Mouse (Mus musculus) CH12.LX (cell line): ENCODE measurements around the gene Hpgds. TPM values are rescaled to one million over a fixed set of nuclear protein-coding genes. Genes with fewer than 3 reads are reported as not detected.
A peak's percentile ranks its signal among the peaks of the same experiment; 100 is the strongest.

Source experiments
- DNase-seq: peaks from one replicate; pipeline ENCODE4 v3.0.0-alpha.2; 2013; ENCODE audit errors: extremely low read depth
- H3K27ac ChIP-seq: 2 replicates; pipeline ENCODE4 v1.5.1; 2012; ENCODE audit warnings: low read depth, mild to moderate bottlenecking, control low read depth, moderate library complexity; ENCODE audit not compliant: insufficient read depth
- H3K27me3 ChIP-seq: replicated peaks from 2 replicates; pipeline ENCODE3; 2012; ENCODE audit warnings: inconsistent platforms
- H3K36me3 ChIP-seq, 2 experiments: replicated peaks in 1 of 2; 2 replicates each; pipeline versions ENCODE3 to v1.6.1; 2012; ENCODE audit warnings: inconsistent platforms in 1 of 2, low read length in 1 of 2, mild to moderate bottlenecking in 1 of 2, mixed read lengths in 1 of 2, moderate library complexity in 1 of 2; ENCODE audit not compliant: control insufficient read depth in 1 of 2, insufficient read depth in 1 of 2
- H3K4me1 ChIP-seq, 2 experiments: 2 replicates each; pipeline ENCODE4 v1.6.1; 2012; ENCODE audit warnings: inconsistent platforms in 1 of 2, moderate library complexity in 1 of 2; ENCODE audit not compliant: insufficient read depth in 2 of 2, control insufficient read depth in 1 of 2
- H3K4me2 ChIP-seq: 2 replicates; pipeline ENCODE4 v1.6.1; 2012; ENCODE audit warnings: low read depth, mild to moderate bottlenecking, control low read depth; ENCODE audit not compliant: poor library complexity, insufficient read depth, severe bottlenecking
- H3K4me3 ChIP-seq, 3 experiments: fragments of 150-350 bp in 1 of 3; sonication (generic) in 1 of 3; replicated peaks in 1 of 3; 2 replicates each; pipeline versions ENCODE3 to v1.5.1; 2011 to 2012; ENCODE audit warnings: low read depth in 2 of 3, low read length in 2 of 3, mild to moderate bottlenecking in 2 of 3, moderate library complexity in 2 of 3, control low read depth in 1 of 3, improper control_type of control experiment in 1 of 3, inconsistent platforms in 1 of 3, mixed read lengths in 1 of 3; ENCODE audit not compliant: poor library complexity in 1 of 3
- H3K79me2 ChIP-seq: replicated peaks from 2 replicates; pipeline ENCODE4 v1.6.1; 2012; ENCODE audit warnings: mild to moderate bottlenecking, moderate library complexity; ENCODE audit not compliant: control insufficient read depth, poor library complexity, insufficient read depth, severe bottlenecking; ENCODE audit errors: extremely low read depth
- H3K9ac ChIP-seq: 2 replicates; pipeline ENCODE4 v1.6.1; 2012; ENCODE audit warnings: low read depth, mild to moderate bottlenecking, control low read depth, moderate library complexity; ENCODE audit not compliant: insufficient read depth
- H3K9me3 ChIP-seq: replicated peaks from 2 replicates; pipeline ENCODE3; 2012; ENCODE audit warnings: low read length, inconsistent platforms, mixed read lengths
- BHLHE40 ChIP-seq: IDR thresholded peaks from 2 replicates; pipeline ENCODE4 v1.6.1; 2011; ENCODE audit warnings: mild to moderate bottlenecking, low read depth, low read length, improper control_type of control experiment
- CHD1 ChIP-seq: IDR thresholded peaks from 2 replicates; pipeline ENCODE4 v1.6.1; 2012; ENCODE audit warnings: low read depth, low read length, improper control_type of control experiment, inconsistent platforms
- CHD2 ChIP-seq: IDR thresholded peaks from 2 replicates; pipeline ENCODE4 v1.6.1; 2011; ENCODE audit warnings: low read length, improper control_type of control experiment
- CTCF ChIP-seq, 2 experiments: IDR thresholded peaks in 1 of 2; conservative IDR thresholded peaks in 1 of 2; 2 replicates each; pipeline ENCODE4 v1.5.1; 2011 to 2012; ENCODE audit warnings: low read depth in 2 of 2, low read length in 2 of 2, improper control_type of control experiment in 1 of 2, inconsistent platforms in 1 of 2, mild to moderate bottlenecking in 1 of 2, moderate library complexity in 1 of 2
- E2F4 ChIP-seq: IDR thresholded peaks from 2 replicates; pipeline ENCODE4 v1.6.1; 2011; ENCODE audit warnings: low read depth, low read length, improper control_type of control experiment; ENCODE audit not compliant: insufficient replicate concordance
- ELF1 ChIP-seq: IDR thresholded peaks from 2 replicates; pipeline ENCODE4 v1.6.1; 2014; ENCODE audit warnings: low read depth, mild to moderate bottlenecking, inconsistent platforms, low read length, improper control_type of control experiment
- EP300 ChIP-seq: IDR thresholded peaks from 2 replicates; pipeline ENCODE4 v1.6.1; 2011; ENCODE audit warnings: low read length, improper control_type of control experiment
- ETS1 ChIP-seq: conservative IDR thresholded peaks from 2 replicates; pipeline ENCODE4 v1.6.1; 2012; ENCODE audit warnings: low read depth, mild to moderate bottlenecking, inconsistent platforms, low read length, improper control_type of control experiment, moderate library complexity
- GABPA ChIP-seq: IDR thresholded peaks from 2 replicates; pipeline ENCODE4 v1.6.1; 2012; ENCODE audit warnings: low read depth, low read length, improper control_type of control experiment, inconsistent platforms; ENCODE audit not compliant: insufficient replicate concordance
- HCFC1 ChIP-seq: IDR thresholded peaks from 2 replicates; pipeline ENCODE4 v1.6.1; 2012; ENCODE audit warnings: low read depth, mild to moderate bottlenecking, inconsistent platforms, low read length, improper control_type of control experiment
- IRF4 ChIP-seq: IDR thresholded peaks from 2 replicates; pipeline ENCODE4 v1.6.1; 2014; ENCODE audit warnings: low read depth, mild to moderate bottlenecking, inconsistent platforms, low read length, improper control_type of control experiment
- JUN ChIP-seq: IDR thresholded peaks from 2 replicates; pipeline ENCODE4 v1.6.1; 2011; ENCODE audit warnings: low read depth, mild to moderate bottlenecking, low read length, improper control_type of control experiment, moderate library complexity; ENCODE audit not compliant: insufficient read depth
- JUND ChIP-seq: conservative IDR thresholded peaks from 2 replicates; pipeline ENCODE4 v1.6.1; 2011; ENCODE audit warnings: low read depth, low read length, improper control_type of control experiment
- KAT2A ChIP-seq: IDR thresholded peaks from 2 replicates; pipeline ENCODE4 v1.6.1; 2012; ENCODE audit warnings: low read length, improper control_type of control experiment, inconsistent platforms; ENCODE audit not compliant: insufficient replicate concordance
- MAFK ChIP-seq: IDR thresholded peaks from 2 replicates; pipeline ENCODE4 v1.6.1; 2011; ENCODE audit warnings: low read length, improper control_type of control experiment; ENCODE audit not compliant: insufficient replicate concordance
- MAX ChIP-seq: IDR thresholded peaks from 2 replicates; pipeline ENCODE4 v1.6.1; 2011; ENCODE audit warnings: low read length, improper control_type of control experiment
- MAZ ChIP-seq: IDR thresholded peaks from 2 replicates; pipeline ENCODE4 v1.6.1; 2012; ENCODE audit warnings: low read depth, mild to moderate bottlenecking, inconsistent platforms, low read length, improper control_type of control experiment, moderate library complexity
- MEF2A ChIP-seq: IDR thresholded peaks from 2 replicates; pipeline ENCODE4 v1.6.1; 2014; ENCODE audit warnings: low read depth, mild to moderate bottlenecking, inconsistent platforms, low read length, improper control_type of control experiment, borderline replicate concordance
- MXI1 ChIP-seq: IDR thresholded peaks from 2 replicates; pipeline ENCODE4 v1.6.1; 2011; ENCODE audit warnings: mild to moderate bottlenecking, low read depth, low read length, improper control_type of control experiment
- MYC ChIP-seq: IDR thresholded peaks from 2 replicates; pipeline ENCODE4 v1.6.1; 2011; ENCODE audit warnings: low read depth, mild to moderate bottlenecking, improper control_type of control experiment, low read length
- NELFE ChIP-seq: IDR thresholded peaks from 2 replicates; pipeline ENCODE4 v1.6.1; 2011; ENCODE audit warnings: low read depth, low read length, improper control_type of control experiment
- NRF1 ChIP-seq: IDR thresholded peaks from 2 replicates; pipeline ENCODE4 v1.6.1; 2014; ENCODE audit warnings: low read depth, mild to moderate bottlenecking, inconsistent platforms, low read length, improper control_type of control experiment, moderate library complexity
- PAX5 ChIP-seq: IDR thresholded peaks from 2 replicates; pipeline ENCODE4 v1.6.1; 2012; ENCODE audit warnings: low read length, inconsistent platforms, mixed read lengths
- POLR2A ChIP-seq: IDR thresholded peaks from 2 replicates; pipeline ENCODE4 v1.6.1; 2011; ENCODE audit warnings: low read depth, mild to moderate bottlenecking, improper control_type of control experiment, low read length
- POLR2AphosphoS2 ChIP-seq: IDR thresholded peaks from 2 replicates; pipeline ENCODE4 v1.6.1; 2011; ENCODE audit warnings: low read depth, low read length, improper control_type of control experiment
- RAD21 ChIP-seq: IDR thresholded peaks from 2 replicates; pipeline ENCODE4 v1.6.1; 2011; ENCODE audit warnings: low read depth, mild to moderate bottlenecking, low read length, improper control_type of control experiment, moderate library complexity
- RCOR1 ChIP-seq: conservative IDR thresholded peaks from 2 replicates; pipeline ENCODE4 v1.6.1; 2012; ENCODE audit warnings: low read depth, mild to moderate bottlenecking, inconsistent platforms, low read length, improper control_type of control experiment
- SIN3A ChIP-seq: IDR thresholded peaks from 2 replicates; pipeline ENCODE4 v1.6.1; 2012; ENCODE audit warnings: low read length, improper control_type of control experiment, inconsistent platforms
- SMC3 ChIP-seq: IDR thresholded peaks from 2 replicates; pipeline ENCODE4 v1.6.1; 2011; ENCODE audit warnings: low read depth, low read length, improper control_type of control experiment
- TBP ChIP-seq: conservative IDR thresholded peaks from 2 replicates; pipeline ENCODE4 v1.6.1; 2011; ENCODE audit warnings: low read depth, low read length, improper control_type of control experiment
- TCF12 ChIP-seq: IDR thresholded peaks from 2 replicates; pipeline ENCODE4 v1.6.1; 2014; ENCODE audit warnings: low read depth, mild to moderate bottlenecking, inconsistent platforms, low read length, improper control_type of control experiment
- UBTF ChIP-seq: IDR thresholded peaks from 2 replicates; pipeline ENCODE4 v1.6.1; 2012; ENCODE audit warnings: low read depth, mild to moderate bottlenecking, inconsistent platforms, low read length, improper control_type of control experiment, moderate library complexity
- USF1 ChIP-seq: IDR thresholded peaks from 2 replicates; pipeline ENCODE4 v1.6.1; 2014; ENCODE audit warnings: low read depth, mild to moderate bottlenecking, inconsistent platforms, low read length, improper control_type of control experiment
- USF2 ChIP-seq: conservative IDR thresholded peaks from 2 replicates; pipeline ENCODE4 v1.6.1; 2011; ENCODE audit warnings: low read depth, low read length, improper control_type of control experiment
- ZC3H11A ChIP-seq: IDR thresholded peaks from 2 replicates; pipeline ENCODE4 v1.6.1; 2012; ENCODE audit warnings: low read depth, mild to moderate bottlenecking, inconsistent platforms, low read length, improper control_type of control experiment
- ZKSCAN1 ChIP-seq: IDR thresholded peaks from 2 replicates; pipeline ENCODE4 v1.6.1; 2012; ENCODE audit warnings: low read depth, inconsistent platforms, low read length, improper control_type of control experiment, borderline replicate concordance
- ZMIZ1 ChIP-seq: IDR thresholded peaks from 2 replicates; pipeline ENCODE4 v1.6.1; 2012; ENCODE audit warnings: low read depth, mild to moderate bottlenecking, inconsistent platforms, low read length, improper control_type of control experiment
- ZNF384 ChIP-seq: IDR thresholded peaks from 2 replicates; pipeline ENCODE4 v1.6.1; 2012; ENCODE audit warnings: low read depth, low read length, improper control_type of control experiment, inconsistent platforms
- dilution Hi-C: fragments of 300-500 bp; cut with MboI; formaldehyde crosslinking; loops from 2 replicates; pipeline ENCODE4 v1.14.3; 2020; ENCODE audit warnings: low sequenced_read_pairs; ENCODE audit not compliant: extremely low pct_unique_long_range_greater_than_20kb, extremely low pct_ligation_motif_present
- in situ Hi-C: fragments of 300-500 bp; cut with MboI; formaldehyde crosslinking; loops from 3 replicates; pipeline ENCODE4 v1.14.3; 2019; ENCODE audit warnings: low sequenced_read_pairs, low pct_ligation_motif_present, low pct_unique_long_range_greater_than_20kb, mixed read lengths
- polyA plus RNA-seq: library from polyadenylated mRNA; unstranded; fragments of >175 nt; gene quantifications from 2 replicates; pipeline ENCODE4 v1.2.1, GENCODE M21; 2012; ENCODE audit warnings: low read depth; ENCODE audit not compliant: insufficient read length
- total RNA-seq, 2 experiments: library from RNA; depleted of rRNA; stranded (reverse); fragments of 300-350 nt in 1 of 2; fragments of >200 nt in 1 of 2; gene quantifications; 2 replicates each; pipeline ENCODE4 v1.2.3; 2012 to 2014

Gene Hpgds
- total RNA-seq (2012; rRNA removed) (4.5 and 6.4 TPM in 2 replicates), total RNA-seq (2014; rRNA removed) (4.5 and 5.5 TPM in 2 replicates), polyA plus RNA-seq (9.7 and 12.9 TPM in 2 replicates)

GRCm38 (mm10) chr6:65144621-65145205 lies at the start of gene Hpgds:
Hpgds (minus strand) TSS chr6:65144908.
- peak; percentile 87 for DNase-seq
- H3K79me2 ChIP-seq: 0 out of 2 replicates have a peak, but pooled peaks cover under 1% of the 10 kb centered on the region

GRCm38 (mm10) chr6:65164977-65165376 lies 20.3 kb upstream of the Hpgds start:
- H3K36me3 ChIP-seq: no peaks in the 10 kb centered on the region
- TF ChIP-seq RCOR1 (no peak), ETS1 (no peak), ZMIZ1 (no peak), KAT2A (no peak), ZKSCAN1 (no peak), ZC3H11A (no peak), MXI1 (no peak), USF1 (no peak), POLR2A (no peak), UBTF (no peak), MEF2A (no peak), JUND (no peak), SIN3A (no peak), EP300 (no peak), PAX5 (no peak)
- no peak overlapping the region for H3K4me2 ChIP-seq
- dilution Hi-C loops (no loop called here), in situ Hi-C loops (no loop called here)
- no peaks in the 10 kb centered on the region for H3K9me3 ChIP-seq
- H3K79me2 ChIP-seq: no peaks in the 10 kb centered on the region
- H3K27me3 ChIP-seq: no peaks in the 10 kb centered on the region
- no peak for DNase-seq
- peaks cover 0 to 5% of the 10 kb centered on the region in 2 experiments; a peak in 1 of 4 replicates for H3K4me1 ChIP-seq
- H3K4me3 ChIP-seq: no peak overlapping the region
- H3K27ac ChIP-seq: no peak overlapping the region
- no peak overlapping the region for H3K9ac ChIP-seq

More at GRCm38 (mm10) chr6:65144621-65145205, at the start of gene Hpgds:
- H3K36me3 ChIP-seq: no peaks in the 10 kb centered on the region
- no peaks in the 10 kb centered on the region for H3K9me3 ChIP-seq
- peak within 1 kb of the TSS; percentile 31 to 60 (median 47) for H3K4me3 ChIP-seq
- TF ChIP-seq JUN: peak; percentile 35; the same call in 1 of the 2 replicates
- TF ChIP-seq ZNF384: no peak
- TF ChIP-seq KAT2A: no peak
- no peak; the same call in 1 of the 2 replicates for TF ChIP-seq SIN3A
- TF ChIP-seq POLR2AphosphoS2: no peak
- TF ChIP-seq POLR2A: 0 out of 2 replicates have a peak, but pooled peaks have one; percentile 41
- TF ChIP-seq ZMIZ1: no peak
- no peak for TF ChIP-seq USF2
- no peak for TF ChIP-seq RAD21
- 0 out of 2 replicates have a peak, but pooled peaks have one; percentile 48 for TF ChIP-seq TBP
- peak; percentile 99 for TF ChIP-seq BHLHE40
- TF ChIP-seq HCFC1: no peak
- TF ChIP-seq CHD2: no peak; the same call in 1 of the 2 replicates
- peak; percentile 28; the same call in 1 of the 2 replicates for TF ChIP-seq JUND
- peak; percentile 71 for TF ChIP-seq EP300
- TF ChIP-seq MXI1: no peak
- TF ChIP-seq ETS1: peak; percentile 93
- no peak; the same call in 1 of the 2 replicates for TF ChIP-seq MYC
- peak; percentile 64 for TF ChIP-seq ELF1
- no peak; the same call in 1 of the 2 replicates for TF ChIP-seq RCOR1
- peak; percentile 67 for TF ChIP-seq MAX
- no peak for TF ChIP-seq NRF1
- no peak for TF ChIP-seq ZKSCAN1
- no peak for TF ChIP-seq E2F4
- peak; percentile 68 for TF ChIP-seq TCF12
- TF ChIP-seq UBTF: no peak
- TF ChIP-seq CTCF (conservative IDR thresholded peaks at IDR 0.05 in 1 of 2, IDR thresholded peaks at IDR 0.05 in 1 of 2; ENCODE audit: low read depth in 2 of 2, low read length in 2 of 2): no peak
- TF ChIP-seq SMC3: no peak
- peak; percentile 81 for TF ChIP-seq IRF4
- TF ChIP-seq MAFK: no peak; the same call in 1 of the 2 replicates
- no peak for TF ChIP-seq PAX5
- no peak for TF ChIP-seq MAZ
- no peak for TF ChIP-seq GABPA
- TF ChIP-seq MEF2A: peak; percentile 62; the same call in 1 of the 2 replicates
- no peak for TF ChIP-seq NELFE
- TF ChIP-seq CHD1: peak; percentile 40; the same call in 1 of the 2 replicates
- no peak for TF ChIP-seq USF1
- TF ChIP-seq ZC3H11A: no peak
- H3K27ac ChIP-seq: peak within 1 kb of the TSS; percentile 82
- H3K4me1 ChIP-seq: peaks cover 6 to 40% of the 10 kb centered on the region in 2 experiments
- dilution Hi-C loops: no loop called here
- peak within 1 kb of the TSS; percentile 58 for H3K4me2 ChIP-seq
- H3K27me3 ChIP-seq: no peaks in the 10 kb centered on the region
- in situ Hi-C loops: loop anchor here (25.0 kb wide), 1 partner anchor 218 kb away; no protein-coding TSS in a partner anchor
- H3K9ac ChIP-seq: peak within 1 kb of the TSS; percentile 58
